Mouse (Mus musculus) left cerebral cortex, adult 11 months (tissue): ENCODE measurements at regions not wholly inside any gene's neighbourhood (a gene's known extent, or its start where the extent isn't known, plus 50 kb on each side); places are given as distances from the start of the nearest gene placed in this dataset.

Source experiments
- DNase-seq: peaks from one replicate; pipeline ENCODE4 v3.0.0; 2022; ENCODE audit warnings: low spot score

DNA sequence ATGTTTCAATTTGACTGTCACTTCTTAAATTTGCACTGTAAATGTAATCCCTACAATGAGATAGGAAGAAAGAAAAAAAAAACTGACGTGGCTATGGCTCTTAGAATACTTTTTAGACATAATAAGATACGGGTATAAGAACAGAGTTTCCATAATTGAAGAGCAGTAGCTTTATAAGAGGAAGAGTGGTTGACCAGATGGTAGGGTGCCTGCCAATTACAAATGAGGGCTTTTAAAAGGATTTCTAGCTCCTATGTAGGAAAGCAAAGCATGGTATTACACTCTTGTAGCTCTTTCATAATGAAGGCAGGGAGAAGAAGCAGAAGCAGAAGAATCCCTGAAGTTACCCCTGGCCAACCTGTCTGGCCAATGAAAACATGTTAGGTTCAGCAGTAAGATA lies 239.7 kb upstream of the Car10 start:
- DNase-seq, result no peak

DNA sequence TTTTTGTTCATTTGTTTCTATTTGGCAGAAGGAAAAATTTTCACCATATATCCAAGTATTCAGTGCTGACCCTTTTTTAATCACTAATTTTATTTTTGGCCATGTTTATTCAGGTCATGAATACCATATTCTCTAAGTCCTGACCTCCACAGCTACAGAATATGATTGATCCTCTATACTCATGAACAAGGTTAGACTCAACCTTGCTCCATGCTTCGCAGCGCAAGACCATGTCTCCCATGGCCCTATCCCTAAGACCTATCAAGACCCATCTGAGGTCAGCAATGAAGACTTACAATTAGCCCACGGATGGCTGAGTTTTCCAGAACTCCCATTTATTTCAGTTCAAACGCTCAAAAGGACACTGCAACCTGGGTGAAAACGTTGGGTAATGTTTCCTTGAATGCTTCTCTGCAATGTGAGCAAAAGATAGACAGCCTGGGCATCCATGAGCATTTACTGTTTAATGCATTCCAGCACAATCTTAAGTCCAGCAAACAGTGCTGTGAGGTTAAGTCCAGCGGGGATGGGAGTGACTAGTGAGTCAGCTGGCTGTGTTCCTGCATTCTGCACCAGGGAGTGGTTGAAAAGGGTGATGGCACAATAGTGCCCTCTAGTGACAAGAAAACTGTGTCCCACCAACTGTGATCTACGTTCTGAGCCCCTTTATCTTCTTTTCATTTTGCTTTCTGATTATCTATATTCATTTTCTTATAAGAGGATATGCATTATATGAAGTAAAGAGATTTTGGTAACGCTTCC lies 208.0 kb upstream of the Car10 start:
- peak; percentile 57 for DNase-seq

DNA sequence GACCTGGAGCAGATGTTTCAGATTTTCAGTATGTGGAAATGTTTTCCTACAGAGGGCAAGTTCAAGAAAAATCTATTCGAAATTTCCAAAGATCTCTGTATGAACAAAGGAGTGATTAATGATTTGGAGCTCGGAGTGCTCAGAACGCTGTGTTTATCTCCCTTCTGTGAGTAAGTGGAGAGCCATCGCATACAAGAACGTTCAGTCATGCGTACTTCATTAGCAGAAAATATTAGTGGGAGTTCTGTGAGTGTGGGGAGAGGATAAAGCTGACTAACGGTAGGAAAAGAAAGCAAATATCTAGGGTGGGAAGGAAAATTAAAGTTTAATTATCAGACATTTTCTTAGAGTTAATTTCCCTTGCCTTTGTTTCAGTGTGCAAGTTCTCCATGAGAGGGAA lies 198.5 kb upstream of the Car10 start:
- no peak for DNase-seq
